ENCODE assay signal across 8 mouse cellular contexts in genomic region chr11:114851608-114852310, GRCm38 (mm10). TPM values are rescaled to one million over a fixed set of nuclear protein-coding genes. Genes with fewer than 3 reads are reported as not detected.
DNase-seq lines count a peak whose midpoint lies in the region; ATAC-seq and TF ChIP-seq lines count a peak whose summit lies in the region.

No protein-coding gene starts in this region.

- peaks cover 3% of the 10 kb centered on the region for H3K4me1 ChIP-seq in ES-Bruce4 (ENCODE audit: control insufficient read depth, insufficient read depth, low read length)
- H3K4me1 ChIP-seq in bone marrow macrophage, adult 2 months (ENCODE audit: control insufficient read depth, insufficient read depth, low read length), result peaks cover 6% of the 10 kb centered on the region
- peaks cover 5 to 6% of the 10 kb centered on the region in 2 experiments for H3K4me1 ChIP-seq in heart, embryonic 14.5 days (ENCODE audit: control insufficient read depth in 2 of 2, insufficient read depth in 2 of 2, low read length in 2 of 2)
- peaks cover 16% of the 10 kb centered on the region for H3K4me1 ChIP-seq in kidney, postnatal 0 days (replicated peaks; ENCODE audit: insufficient read depth, low read length)
- no peaks in the 10 kb centered on the region for H3K4me1 ChIP-seq in lung, postnatal 0 days (ENCODE audit: insufficient read depth, low read depth, low read length)

- peak; percentile 57 for ATAC-seq in heart, embryonic 14.5 days (ENCODE audit: insufficient number of reproducible peaks, insufficient read depth, low FRiP score, low read depth)
- ATAC-seq in kidney, postnatal 0 days (replicated peaks; ENCODE audit: low FRiP score, low read depth), result peak; percentile 30
- peak; percentile 56 for ATAC-seq in lung, postnatal 0 days

- no peak overlapping the region for H3K27ac ChIP-seq in ES-Bruce4 (ENCODE audit: insufficient read depth, low read length)
- H3K27ac ChIP-seq in bone marrow macrophage, adult 2 months (ENCODE audit: insufficient read depth, low read depth, low read length), result no peak overlapping the region
- H3K27ac ChIP-seq in heart, embryonic 14.5 days (replicated peaks in 1 of 2; ENCODE audit: control insufficient read depth in 1 of 2, insufficient read depth in 1 of 2, low read depth in 2 of 2, low read length in 2 of 2), result peak overlapping the region; percentile 80 to 83
- peak overlapping the region; percentile 99 for H3K27ac ChIP-seq in kidney, postnatal 0 days
- H3K27ac ChIP-seq in lung, postnatal 0 days (ENCODE audit: low read length), result peak overlapping the region; percentile 69

- TF ChIP-seq CTCF in ES-Bruce4 (IDR thresholded peaks at IDR 0.05; ENCODE audit: low read depth, low read length), result no peak
- no peak for TF ChIP-seq CTCF in bone marrow macrophage, adult 2 months (IDR thresholded peaks at IDR 0.05; ENCODE audit: low read depth, low read length)
- no peak for TF ChIP-seq CTCF in kidney, postnatal 0 days (IDR thresholded peaks at IDR 0.05; ENCODE audit: low read depth)
- TF ChIP-seq CTCF in lung, postnatal 0 days (IDR thresholded peaks at IDR 0.05), result no peak

- DNase-seq in fibroblast of lung, adult 2 months (ENCODE audit: low read depth), result peak; percentile 21
- DNase-seq in kidney, postnatal 0 days (ENCODE audit: low spot score), result peak; percentile 83
- DNase-seq in lung, postnatal 0 days (ENCODE audit: low spot score), result peak; percentile 65
- DNase-seq in ovary, postnatal 10 days (ENCODE audit: low spot score), result peak; percentile 69
- DNase-seq in thymus, postnatal 14 days, result no peak

- 0 out of 2 replicates have a peak, but pooled peaks have one; percentile 29 for TF ChIP-seq EP300 in ES-Bruce4 (IDR thresholded peaks at IDR 0.05; ENCODE audit: insufficient read depth, low read depth, low read length)
- no peak for TF ChIP-seq EP300 in lung, postnatal 0 days (IDR thresholded peaks at IDR 0.05)

- H3K9me3 ChIP-seq in ES-Bruce4 (replicated peaks; ENCODE audit: control insufficient read depth, insufficient read depth, low read length, poor library complexity, severe bottlenecking), result no peaks in the 10 kb centered on the region
- H3K9me3 ChIP-seq in heart, embryonic 14.5 days (ENCODE audit: control insufficient read depth, low read length), result no peaks in the 10 kb centered on the region
- no peaks in the 10 kb centered on the region for H3K9me3 ChIP-seq in kidney, postnatal 0 days (replicated peaks; ENCODE audit: low read length)
- H3K9me3 ChIP-seq in lung, postnatal 0 days (ENCODE audit: low read length), result no peaks in the 10 kb centered on the region

- H3K36me3 ChIP-seq in ES-Bruce4 (ENCODE audit: control insufficient read depth, insufficient read depth, low read length, poor library complexity, severe bottlenecking), result no peaks in the 10 kb centered on the region
- no peaks in the 10 kb centered on the region for H3K36me3 ChIP-seq in heart, embryonic 14.5 days (ENCODE audit: control insufficient read depth, insufficient read depth, low read length)
- no peaks in the 10 kb centered on the region for H3K36me3 ChIP-seq in kidney, postnatal 0 days (ENCODE audit: insufficient read depth, low read length)
- H3K36me3 ChIP-seq in lung, postnatal 0 days (ENCODE audit: insufficient read depth, low read length), result no peaks in the 10 kb centered on the region

- peak overlapping the region; percentile 95 for H3K4me2 ChIP-seq in heart, embryonic 14.5 days (ENCODE audit: low read length)
- H3K4me2 ChIP-seq in kidney, postnatal 0 days (ENCODE audit: low read length), result peak overlapping the region; percentile 64
- H3K4me2 ChIP-seq in lung, postnatal 0 days (replicated peaks; ENCODE audit: low read depth, low read length), result peak overlapping the region; percentile 99

- TF ChIP-seq POLR2A in ES-Bruce4 (IDR thresholded peaks at IDR 0.05; ENCODE audit: insufficient read depth, low read length), result no peak
- TF ChIP-seq POLR2A in bone marrow macrophage, adult 2 months (IDR thresholded peaks at IDR 0.05; ENCODE audit: borderline replicate concordance, low read depth, low read length), result no peak

- no peaks in the 10 kb centered on the region for H3K27me3 ChIP-seq in ES-Bruce4 (ENCODE audit: control insufficient read depth, insufficient read depth, low read length, poor library complexity, severe bottlenecking)
- H3K27me3 ChIP-seq in heart, embryonic 14.5 days (ENCODE audit: control insufficient read depth, insufficient read depth, low read length), result peaks cover 4% of the 10 kb centered on the region; the same call in 1 of the 2 replicates
- H3K27me3 ChIP-seq in kidney, postnatal 0 days (ENCODE audit: insufficient read depth, low read length), result no peaks in the 10 kb centered on the region
- H3K27me3 ChIP-seq in lung, postnatal 0 days (replicated peaks; ENCODE audit: insufficient read depth, low read length), result peaks cover 6% of the 10 kb centered on the region; the same call in 1 of the 2 replicates

- H3K4me3 ChIP-seq in ES-Bruce4 (ENCODE audit: low read depth, low read length), result peak overlapping the region; percentile 82
- peak overlapping the region; percentile 66 for H3K4me3 ChIP-seq in bone marrow macrophage, adult 2 months (ENCODE audit: insufficient read depth, low read length)
- peak overlapping the region; percentile 68 to 75 for H3K4me3 ChIP-seq in heart, embryonic 14.5 days (ENCODE audit: control insufficient read depth in 1 of 2, insufficient read depth in 1 of 2, low read depth in 1 of 2, low read length in 2 of 2)
- H3K4me3 ChIP-seq in kidney, postnatal 0 days (replicated peaks; ENCODE audit: low read depth, low read length), result peak overlapping the region; percentile 95
- peak overlapping the region; percentile 69 for H3K4me3 ChIP-seq in lung, postnatal 0 days (ENCODE audit: low read depth, low read length)

- peak overlapping the region; percentile 71 for H3K9ac ChIP-seq in ES-Bruce4 (ENCODE audit: low read depth, poor library complexity, severe bottlenecking)
- peak overlapping the region; percentile 78 for H3K9ac ChIP-seq in heart, embryonic 14.5 days (ENCODE audit: low read length)
- peak overlapping the region; percentile 93 for H3K9ac ChIP-seq in kidney, postnatal 0 days (ENCODE audit: low read depth, low read length)
- H3K9ac ChIP-seq in lung, postnatal 0 days (replicated peaks; ENCODE audit: low read depth), result peak overlapping the region; percentile 54

- under 1% methylated on average over 65 of the region's 65 CpGs for WGBS in heart, embryonic 14.5 days
- WGBS in kidney, postnatal 0 days, result under 1% methylated on average over 65 of the region's 65 CpGs
- WGBS in lung, postnatal 0 days, result under 1% methylated on average over 49 of the region's 65 CpGs

RNA-seq across cellular contexts. Expression of gene Gprc5c, which starts 0.8 kb away (rescaled TPM):
- 48.8 and 57.0 TPM in 2 replicates for polyA plus RNA-seq in ES-Bruce4 (2011; ENCODE audit: insufficient read depth, insufficient read length, low read depth, missing spikeins)
- polyA plus RNA-seq in bone marrow macrophage, adult 2 months (2012; ENCODE audit: insufficient read depth, insufficient read length, missing spikeins), result 35.4 and 38.0 TPM in 2 replicates
- polyA plus RNA-seq in heart, embryonic 14.5 days (2014; fragmentation: Nextera tagmentation; extraction: Ambion mirVana), result 15.2 and 18.0 TPM in 2 replicates
- polyA plus RNA-seq in kidney, postnatal 0 days (2015; fragmentation: Nextera tagmentation; extraction: Ambion mirVana), result 118 and 131 TPM in 2 replicates
- 10.4 and 11.1 TPM in 2 replicates for polyA plus RNA-seq in lung, postnatal 0 days (2015; fragmentation: Nextera tagmentation; extraction: Ambion mirVana)

RNA-seq across cellular contexts. Expression of gene Cd300a, which starts 38.1 kb away (rescaled TPM):
- 0.78 and 2.3 TPM in 2 replicates for polyA plus RNA-seq in ES-Bruce4 (2011; ENCODE audit: insufficient read depth, insufficient read length, low read depth, missing spikeins)
- 202 and 239 TPM in 2 replicates for polyA plus RNA-seq in bone marrow macrophage, adult 2 months (2012; ENCODE audit: insufficient read depth, insufficient read length, missing spikeins)
- 1.1 and 1.4 TPM in 2 replicates for polyA plus RNA-seq in heart, embryonic 14.5 days (2014; fragmentation: Nextera tagmentation; extraction: Ambion mirVana)
- 1.5 and 1.7 TPM in 2 replicates for polyA plus RNA-seq in kidney, postnatal 0 days (2015; fragmentation: Nextera tagmentation; extraction: Ambion mirVana)
- polyA plus RNA-seq in lung, postnatal 0 days (2015; fragmentation: Nextera tagmentation; extraction: Ambion mirVana), result 4.6 and 5.9 TPM in 2 replicates

RNA-seq across cellular contexts. Expression of gene Gpr142, which starts 53.0 kb away (rescaled TPM):
- not detected in 2 replicates for polyA plus RNA-seq in ES-Bruce4 (2011; ENCODE audit: insufficient read depth, insufficient read length, low read depth, missing spikeins)
- polyA plus RNA-seq in bone marrow macrophage, adult 2 months (2012; ENCODE audit: insufficient read depth, insufficient read length, missing spikeins), result not detected in 2 replicates
- polyA plus RNA-seq in heart, embryonic 14.5 days (2014; fragmentation: Nextera tagmentation; extraction: Ambion mirVana), result not detected in 2 replicates
- polyA plus RNA-seq in kidney, postnatal 0 days (2015; fragmentation: Nextera tagmentation; extraction: Ambion mirVana), result 0.13 TPM in 1 of 2 replicates, not detected in the other
- not detected in 2 replicates for polyA plus RNA-seq in lung, postnatal 0 days (2015; fragmentation: Nextera tagmentation; extraction: Ambion mirVana)

RNA-seq across cellular contexts. Expression of gene Btbd17, which starts 56.0 kb away (rescaled TPM):
- polyA plus RNA-seq in ES-Bruce4 (2011; ENCODE audit: insufficient read depth, insufficient read length, low read depth, missing spikeins), result 0.93 TPM in 1 of 2 replicates, not detected in the other
- polyA plus RNA-seq in bone marrow macrophage, adult 2 months (2012; ENCODE audit: insufficient read depth, insufficient read length, missing spikeins), result not detected in 2 replicates
- not detected in 2 replicates for polyA plus RNA-seq in heart, embryonic 14.5 days (2014; fragmentation: Nextera tagmentation; extraction: Ambion mirVana)
- 0.78 and 0.96 TPM in 2 replicates for polyA plus RNA-seq in kidney, postnatal 0 days (2015; fragmentation: Nextera tagmentation; extraction: Ambion mirVana)
- polyA plus RNA-seq in lung, postnatal 0 days (2015; fragmentation: Nextera tagmentation; extraction: Ambion mirVana), result 0.15 and 0.20 TPM in 2 replicates

Comparison
In these comparisons a context has a peak if more than half of its experiments do, and no peak if none do; other contexts are left out.
1. H3K27ac ChIP-seq: peak in heart, embryonic 14.5 days (2 of 2), kidney, postnatal 0 days (single experiment) and lung, postnatal 0 days (single experiment); none in ES-Bruce4 (single experiment) and bone marrow macrophage, adult 2 months (single experiment).
2. RNA of gene Cd300a, which starts 38.1 kb away (polyA plus RNA-seq): 202 to 239 TPM in bone marrow macrophage, adult 2 months; 4.6 to 5.9 TPM in lung, postnatal 0 days, 0.78 to 2.3 TPM in ES-Bruce4, 1.5 to 1.7 TPM in kidney, postnatal 0 days and 1.1 to 1.4 TPM in heart, embryonic 14.5 days; every median in the first group is over 10 times any median in the second.
3. Peak in every context shown above with its lines, with median percentiles within 50 percentile points of each other: H3K4me3 ChIP-seq, H3K9ac ChIP-seq, ATAC-seq and H3K4me2 ChIP-seq.